Mouse (Mus musculus): ENCODE measurements around the gene Asic4. TPM values are rescaled to one million over a fixed set of nuclear protein-coding genes. Genes with fewer than 3 reads are reported as not detected.

Gene Asic4
- total RNA-seq, 4 experiments from 2014 or later, result not detected

DNA sequence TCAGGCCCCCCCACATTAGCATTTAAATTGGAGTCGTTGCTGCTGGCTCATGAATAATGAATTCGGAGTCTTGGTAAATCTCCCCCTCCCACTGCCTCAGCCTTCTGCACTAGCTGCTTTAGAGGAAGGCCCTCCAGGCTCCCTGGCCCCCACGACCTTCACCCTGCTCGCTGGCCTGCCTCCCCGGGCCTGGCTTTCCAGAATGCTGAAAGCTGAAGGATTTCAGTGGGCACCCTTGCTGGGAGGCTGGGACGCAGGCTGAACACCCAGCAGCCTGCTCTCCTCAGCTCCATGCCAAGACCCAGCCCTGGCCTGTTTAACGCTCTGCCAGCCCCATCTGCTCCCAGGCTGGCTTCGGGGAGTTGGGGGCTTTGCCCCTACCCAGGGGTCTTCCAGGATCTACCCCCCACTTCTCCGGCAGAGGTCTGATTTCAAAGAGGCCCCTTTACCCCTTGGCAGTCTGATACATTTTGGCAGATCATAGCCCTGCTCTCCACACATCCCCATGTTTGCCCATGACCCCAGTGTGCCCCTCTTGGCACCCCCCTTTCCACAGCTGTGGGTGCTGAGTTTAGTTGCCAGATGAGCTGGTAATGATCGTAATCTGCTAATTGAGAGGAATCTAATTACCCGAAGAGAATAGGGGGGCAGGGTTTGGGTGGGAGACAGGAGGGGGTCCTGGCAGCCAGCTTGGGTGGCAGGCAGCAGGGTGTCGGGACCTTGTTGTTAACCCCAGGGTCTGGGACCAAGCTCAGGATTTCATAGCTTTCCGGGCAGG is 6.8 kb upstream of the Asic4 start:
- DNase-seq (ENCODE audit: low spot score in 2 of 2), result no peak

- DNase-seq (ENCODE audit: low spot score in 2 of 2), result no peak
These were observed 6.0 kb upstream of the Asic4 start for GRCm38 (mm10) chr1:75444208-75444607.

GRCm38 (mm10) chr1:75445141-75445701 is 5.0 kb upstream of the Asic4 start:
- DNase-seq (ENCODE audit: low spot score in 2 of 2), result no peak

DNA sequence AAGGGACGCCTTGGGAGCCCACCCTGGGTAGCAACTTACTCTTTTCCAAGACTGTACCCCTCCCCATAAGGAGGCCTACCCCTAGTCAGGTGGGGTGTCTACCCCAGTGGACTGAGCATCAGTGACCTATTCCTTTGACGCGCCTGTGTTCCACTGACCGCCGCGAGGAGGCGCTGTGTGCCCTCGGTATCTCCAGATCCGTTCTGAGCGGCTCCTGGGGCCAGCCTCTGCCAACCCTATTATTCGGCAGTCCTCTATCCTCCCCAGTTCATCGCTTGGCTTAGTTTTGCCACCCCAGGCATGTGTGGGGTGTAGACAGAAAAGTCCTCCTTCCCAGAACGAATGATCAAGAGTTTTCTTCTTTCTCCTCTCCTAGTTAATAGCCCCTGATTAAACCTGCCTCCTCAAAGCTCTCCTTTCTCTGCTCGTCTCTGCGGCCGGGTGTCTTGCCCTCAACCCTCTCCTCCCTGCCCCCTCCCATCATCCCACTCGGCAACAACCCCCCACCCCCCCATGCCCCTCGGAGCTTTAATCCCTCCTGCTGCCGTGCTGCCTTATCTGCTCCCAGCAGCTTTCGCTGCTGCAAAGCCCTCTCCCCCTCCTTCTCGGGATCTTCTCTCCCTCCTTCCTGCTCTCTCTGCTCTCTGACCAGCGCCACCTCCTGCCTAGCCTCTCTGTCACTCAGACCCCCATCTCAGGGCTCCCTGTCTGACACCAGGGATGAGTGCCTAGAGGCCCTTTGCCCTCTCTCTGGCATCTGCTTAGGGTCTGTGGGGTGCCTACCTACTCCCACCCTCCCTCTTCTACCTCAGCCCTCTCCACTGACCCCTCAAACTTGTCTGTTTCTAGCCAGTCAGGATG is 4.3 kb upstream of the Asic4 start:
- peak; percentile 65 to 66 for DNase-seq (ENCODE audit: low spot score in 2 of 2)

DNA sequence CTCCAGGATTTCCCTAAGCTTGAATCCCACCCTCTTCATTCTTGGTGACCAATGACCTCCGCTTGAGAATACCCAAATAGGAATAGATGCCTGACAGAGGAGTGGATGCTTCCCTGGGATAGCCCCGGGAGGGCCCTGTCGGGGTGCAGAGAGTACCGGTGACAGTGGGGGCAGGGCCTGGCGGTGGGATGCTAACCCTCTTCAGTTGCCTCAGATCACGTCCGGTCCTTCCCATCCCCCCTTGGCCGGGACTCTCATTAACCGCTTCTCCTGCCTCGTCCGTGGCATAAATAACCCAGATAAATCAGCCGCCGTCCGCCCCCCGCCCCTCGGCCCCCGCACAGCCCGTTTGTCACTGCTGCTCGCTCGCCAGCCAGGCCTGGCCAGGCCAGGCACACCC is 3.6 kb upstream of the Asic4 start:
- no peak for DNase-seq (ENCODE audit: low spot score in 2 of 2)

GRCm38 (mm10) chr1:75447265-75448051 is 2.8 kb upstream of the Asic4 start:
- no peak for DNase-seq (ENCODE audit: low spot score in 2 of 2)

DNA sequence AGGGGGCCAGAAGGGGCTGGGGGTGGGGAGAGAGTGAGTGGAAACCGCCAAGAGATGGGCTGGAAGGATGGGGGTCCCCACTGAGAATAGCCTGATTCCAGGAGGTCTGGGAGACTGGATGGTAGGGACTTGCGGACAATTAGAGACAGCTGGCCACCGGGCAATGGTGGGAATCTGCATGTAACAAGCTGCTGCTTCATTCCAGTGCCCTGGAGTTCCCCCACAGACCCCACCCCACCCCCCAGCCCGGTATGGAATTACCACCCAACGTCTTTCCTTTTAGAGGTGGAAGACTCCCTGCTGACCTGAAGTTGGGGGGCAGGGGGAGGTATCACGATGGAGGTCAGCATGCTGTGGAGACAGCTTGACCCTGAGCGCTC is 2.2 kb upstream of the Asic4 start:
- DNase-seq (ENCODE audit: low spot score in 2 of 2), result no peak

GRCm38 (mm10) chr1:75448937-75449336 is 1.3 kb upstream of the Asic4 start:
- DNase-seq (ENCODE audit: low spot score in 2 of 2), result no peak

DNA sequence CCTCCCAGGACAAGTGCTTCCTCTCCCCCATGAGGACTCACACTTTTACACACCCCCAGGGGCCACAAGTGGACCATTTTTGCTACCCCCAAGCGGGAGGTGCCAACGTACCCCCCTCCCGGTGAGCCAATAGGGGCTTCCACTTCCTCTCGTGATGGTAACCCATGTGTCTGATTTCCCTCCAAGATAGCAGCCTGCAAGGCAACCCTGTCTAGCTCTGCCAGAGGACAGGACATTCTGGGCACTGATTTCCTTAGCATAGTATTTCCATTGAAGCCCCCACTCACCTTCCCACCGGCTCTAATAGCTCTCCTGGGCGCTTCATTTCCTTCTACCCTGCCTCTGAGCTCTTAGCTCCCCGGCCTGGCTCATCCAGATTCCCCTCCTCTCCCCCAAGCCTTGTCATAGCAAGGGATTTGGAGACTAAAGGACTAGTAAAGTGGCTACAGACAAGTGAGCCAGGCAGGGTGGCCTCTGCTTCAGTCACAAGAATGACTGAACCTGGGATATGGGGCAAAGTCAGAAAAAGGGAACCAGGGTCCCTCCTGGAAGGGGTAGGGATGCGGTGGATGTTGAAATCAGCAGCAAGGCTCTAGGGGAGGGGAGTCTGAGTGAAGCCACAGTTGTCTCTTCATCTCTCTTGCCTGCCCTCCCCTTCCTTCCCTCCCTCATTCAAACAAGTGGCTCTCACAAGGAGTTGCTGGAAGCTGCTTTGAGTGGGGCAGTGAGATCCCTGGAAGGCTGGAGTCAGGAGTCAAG is 680 bp upstream of the Asic4 start:
- DNase-seq (ENCODE audit: low spot score in 2 of 2), result no peak

DNA sequence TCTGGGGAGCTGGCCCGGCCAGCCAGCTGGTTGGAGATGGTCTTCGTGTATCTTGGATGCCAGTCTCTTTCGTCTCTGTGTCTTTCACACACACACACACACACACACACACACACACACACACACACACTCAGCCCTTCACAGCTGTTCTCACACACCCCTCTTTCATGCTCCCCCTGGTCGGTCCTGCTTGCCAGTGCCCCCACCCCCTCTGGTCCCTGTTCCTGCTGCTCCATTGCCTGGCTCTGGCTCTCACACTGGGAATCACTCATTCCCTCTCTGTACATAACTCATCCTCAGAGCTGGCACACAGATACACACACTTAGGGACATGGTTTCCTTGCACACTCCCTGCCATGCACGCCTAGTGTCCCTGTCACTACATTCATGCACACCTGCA is 1.7 kb downstream of the Asic4 start:
- DNase-seq (ENCODE audit: low spot score in 2 of 2), result no peak

GRCm38 (mm10) chr1:75455433-75455832 is 5.2 kb downstream of the Asic4 start:
- no peak for DNase-seq (ENCODE audit: low spot score in 2 of 2)

GRCm38 (mm10) chr1:75455948-75456347 is 5.7 kb downstream of the Asic4 start:
- no peak for DNase-seq (ENCODE audit: low spot score in 2 of 2)

DNA sequence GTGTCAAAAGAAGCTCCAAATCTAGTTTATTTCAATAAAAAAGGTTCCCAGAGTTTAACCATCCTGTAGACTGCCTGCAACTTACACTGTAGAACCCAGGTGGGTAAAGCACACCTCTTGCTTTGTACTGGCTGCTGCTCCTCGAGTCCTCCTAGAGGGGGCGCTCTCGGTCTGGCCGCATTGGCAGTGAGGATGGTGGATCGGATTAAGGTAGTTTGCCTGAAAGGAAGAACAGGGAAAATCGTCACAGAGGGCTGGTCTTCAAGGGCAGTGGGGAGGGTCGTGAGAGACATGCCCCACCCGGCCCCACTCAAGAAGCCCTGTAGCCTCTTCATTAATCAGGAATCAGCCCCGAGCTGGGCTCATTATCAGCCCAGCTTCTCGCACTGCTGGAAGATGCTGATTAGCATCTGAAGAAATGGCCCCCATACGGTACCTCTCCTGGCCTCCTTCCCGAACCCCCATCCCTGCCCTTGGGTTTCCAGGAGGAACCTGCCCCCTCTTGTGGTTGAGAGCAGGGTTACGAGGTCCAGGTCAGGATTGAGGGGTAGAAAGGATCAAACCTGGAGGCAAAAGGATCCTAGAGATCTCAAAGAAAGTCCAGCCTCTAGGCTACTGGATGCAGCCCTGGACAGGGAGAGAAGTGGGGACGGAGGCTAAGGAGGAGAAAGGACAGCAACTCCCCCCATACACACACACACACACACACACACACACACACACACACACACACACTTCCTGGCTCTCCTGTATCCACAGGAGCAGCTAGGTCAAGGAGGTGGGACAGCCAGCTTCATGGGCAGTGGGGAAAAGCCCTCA is 6.7 kb downstream of the Asic4 start:
- no peak for DNase-seq (ENCODE audit: low spot score in 2 of 2)

DNA sequence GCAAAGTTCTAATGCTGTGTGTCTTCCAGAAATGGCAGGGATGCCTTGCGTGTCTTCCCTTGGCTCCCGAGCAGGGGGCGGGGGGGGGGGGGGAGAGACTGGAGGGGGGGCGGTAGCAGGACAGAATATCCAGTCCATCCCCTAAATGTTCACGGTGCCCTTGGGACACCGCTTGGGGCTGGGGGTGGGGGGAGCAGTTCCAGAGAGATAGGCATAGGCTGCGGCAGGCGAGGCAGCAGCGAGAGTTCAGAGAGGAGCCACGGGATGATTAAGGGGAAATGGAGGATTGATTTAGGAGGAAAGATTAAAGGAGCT is 7.4 kb downstream of the Asic4 start:
- no peak for DNase-seq (ENCODE audit: low spot score in 2 of 2)

- DNase-seq (ENCODE audit: low spot score in 2 of 2), result no peak
These were observed 8.0 kb downstream of the Asic4 start for GRCm38 (mm10) chr1:75458025-75458788.

DNA sequence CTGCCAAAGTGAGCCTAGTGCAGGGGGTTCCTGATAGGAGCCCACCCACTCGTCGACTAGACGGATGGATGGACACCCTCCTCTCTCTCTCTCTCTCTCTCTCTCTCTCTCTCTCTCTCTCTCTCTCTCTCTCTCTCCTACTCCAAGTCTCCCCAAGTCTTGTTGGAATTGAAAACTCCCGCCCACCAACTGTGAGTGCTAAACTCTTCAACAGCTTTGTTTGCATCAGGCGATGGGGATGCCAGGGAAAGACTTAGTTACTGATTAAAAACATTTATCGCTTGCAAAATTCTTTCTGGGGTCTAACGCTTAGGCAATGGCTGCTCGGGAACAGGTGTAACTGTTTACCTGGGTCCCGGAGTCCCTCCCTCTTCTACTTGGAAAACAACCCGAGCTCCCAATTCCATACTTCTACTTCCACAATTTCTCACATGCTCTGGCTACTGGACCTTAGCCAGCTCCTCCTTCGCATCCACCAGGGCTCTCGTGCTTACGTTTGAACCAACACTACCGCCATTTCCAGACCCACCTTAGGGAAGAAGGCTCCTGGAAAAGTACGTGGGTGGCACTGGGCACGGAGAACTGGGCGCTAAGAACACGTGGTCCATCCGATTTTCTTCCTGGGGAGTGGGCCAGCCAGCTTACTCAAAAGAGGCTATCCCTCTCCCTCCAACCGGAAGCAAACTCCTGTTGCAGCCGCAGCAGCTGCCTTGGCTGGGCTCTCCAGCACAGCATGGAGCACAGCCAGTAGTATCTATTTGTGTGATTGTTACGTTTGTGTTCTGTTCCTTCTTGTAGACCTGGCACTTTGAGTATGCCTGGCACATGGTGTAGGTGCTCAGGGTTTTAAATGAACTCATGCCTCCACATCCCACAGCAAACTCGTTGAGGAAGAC is 8.8 kb downstream of the Asic4 start:
- DNase-seq (ENCODE audit: low spot score in 2 of 2), result no peak

DNA sequence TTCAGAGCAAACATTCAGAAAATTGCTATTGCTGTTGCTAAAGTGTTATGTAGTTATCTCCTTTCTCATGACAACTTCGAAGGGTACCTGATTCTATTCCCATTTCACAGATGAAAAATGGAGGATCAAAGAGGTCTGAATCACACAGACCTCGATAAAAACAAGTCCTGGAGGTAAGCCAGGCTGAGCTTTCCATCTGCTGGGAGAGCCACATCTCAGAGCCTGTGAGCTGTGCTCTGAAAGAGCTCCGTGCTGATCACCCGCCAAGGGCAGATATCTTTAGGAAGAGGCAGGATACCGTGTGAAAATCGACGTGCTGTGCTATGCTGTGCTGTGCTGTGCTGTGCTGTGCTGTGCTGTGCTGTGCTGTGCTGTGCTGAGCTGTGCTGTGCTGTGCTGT is 10.1 kb downstream of the Asic4 start:
- DNase-seq (ENCODE audit: low spot score in 2 of 2), result no peak

GRCm38 (mm10) chr1:75462636-75463035 is 12.4 kb downstream of the Asic4 start:
- no peak for DNase-seq (ENCODE audit: low spot score in 2 of 2)
